Mouse (Mus musculus) kidney, embryonic 14.5 days (tissue): ENCODE data around the gene Col25a1. TPM values are rescaled to one million over a fixed set of nuclear protein-coding genes. Genes with fewer than 3 reads are reported as not detected.

Source experiments
- ATAC-seq: fragments of 200-750 bp; cut with Nextera tagmentation; 2 replicates; pipeline ENCODE4 v1.8.0; 2017; ENCODE audit warnings: moderate number of reproducible peaks, mild to moderate bottlenecking, moderate TSS enrichment, moderate library complexity; ENCODE audit not compliant: low FRiP score, low TSS enrichment
- H3K27ac ChIP-seq: fragments of 300-500 bp; sonication (generic); 2 replicates; pipeline ENCODE4 v1.5.1; 2014; ENCODE audit warnings: low read depth, mild to moderate bottlenecking, low read length, moderate library complexity, mixed read lengths
- H3K27me3 ChIP-seq: fragments of 300-500 bp; sonication (generic); 2 replicates; pipeline ENCODE4 v1.6.1; 2014; ENCODE audit warnings: mild to moderate bottlenecking, low read length; ENCODE audit not compliant: control insufficient read depth, insufficient read depth
- H3K36me3 ChIP-seq: fragments of 300-500 bp; sonication (generic); 2 replicates; pipeline ENCODE4 v1.6.1; 2014; ENCODE audit warnings: low read length, mixed read lengths; ENCODE audit not compliant: control insufficient read depth, insufficient read depth
- H3K4me1 ChIP-seq: fragments of 300-500 bp; sonication (generic); 2 replicates; pipeline ENCODE4 v1.6.1; 2014; ENCODE audit warnings: low read length, mixed read lengths; ENCODE audit not compliant: control insufficient read depth, insufficient read depth
- H3K4me2 ChIP-seq: fragments of 300-500 bp; sonication (generic); replicated peaks from 2 replicates; pipeline ENCODE4 v1.6.1; 2014; ENCODE audit warnings: low read depth, mild to moderate bottlenecking, low read length
- H3K4me3 ChIP-seq: fragments of 300-500 bp; sonication (generic); 2 replicates; pipeline ENCODE4 v1.5.1; 2014; ENCODE audit warnings: mild to moderate bottlenecking, low read length
- H3K9ac ChIP-seq: fragments of 300-500 bp; sonication (generic); 2 replicates; pipeline ENCODE4 v1.6.1; 2014; ENCODE audit warnings: low read depth, mild to moderate bottlenecking, low read length, moderate library complexity
- H3K9me3 ChIP-seq: fragments of 300-500 bp; sonication (generic); 2 replicates; pipeline ENCODE4 v1.6.1; 2016; ENCODE audit warnings: low read length; ENCODE audit not compliant: control insufficient read depth
- whole genome bisulfite sequencing: fragments of 180-500 bp; shearing (Covaris S2); extraction: QIAGEN DNeasy Blood & Tissue Kit; methylation state at CpG from one replicate; pipeline ENCODE4 v1.1.7; 2014; 5-methylcytosine and 5-hydroxymethylcytosine counted together
- polyA plus RNA-seq: library from polyadenylated mRNA; unstranded; fragments of >200 nt; fragmentation: Nextera tagmentation; extraction: Ambion mirVana; gene quantifications from 2 replicates; pipeline ENCODE4 v1.2.1, GENCODE M21; 2014

Col25a1 gene
- polyA plus RNA-seq, 1 experiment from 2014 or later: 5.4 TPM

GRCm38 (mm10) chr3:130329833-130330555, 198.7 kb downstream of the Col25a1 start:
- Histone ChIP-seq H3K4me1 (no peaks in the 10 kb centered on the region), H3K9me3 (no peaks in the 10 kb centered on the region), H3K4me3 (no peak overlapping the region), H3K27me3 (no peaks in the 10 kb centered on the region), H3K27ac (no peak overlapping the region), H3K4me2 (no peak overlapping the region), H3K9ac (no peak overlapping the region), H3K36me3 (no peaks in the 10 kb centered on the region)
- no peak for ATAC-seq
- WGBS: 91% methylated on average over 9 of the region's 9 CpGs

DNA sequence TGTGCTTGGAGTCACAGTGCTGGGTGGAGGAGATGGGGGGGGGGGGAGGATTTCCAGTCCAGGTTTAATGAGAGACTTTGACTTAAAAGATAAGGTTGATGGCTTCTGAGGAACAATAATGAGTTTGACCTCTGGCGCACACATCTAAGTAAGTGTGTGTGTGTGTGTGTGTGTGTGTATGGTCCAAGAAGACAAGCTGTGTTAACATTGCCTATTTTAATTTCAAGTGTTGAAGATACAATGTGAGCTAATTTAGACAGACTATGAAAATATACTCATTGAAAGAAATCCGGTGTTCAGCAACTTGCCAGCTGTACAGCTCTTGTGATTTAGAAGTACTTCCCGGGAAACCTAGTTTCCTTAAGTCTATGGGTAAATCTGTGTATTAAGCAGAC, 199.3 kb downstream of the Col25a1 start:
- no peak for ATAC-seq
- 88% methylated on average over 3 of the region's 3 CpGs for WGBS
- Histone ChIP-seq H3K9me3 (no peaks in the 10 kb centered on the region), H3K27ac (no peak overlapping the region), H3K36me3 (no peaks in the 10 kb centered on the region), H3K4me3 (no peak overlapping the region), H3K4me1 (no peaks in the 10 kb centered on the region), H3K27me3 (no peaks in the 10 kb centered on the region), H3K9ac (no peak overlapping the region), H3K4me2 (no peak overlapping the region)

DNA sequence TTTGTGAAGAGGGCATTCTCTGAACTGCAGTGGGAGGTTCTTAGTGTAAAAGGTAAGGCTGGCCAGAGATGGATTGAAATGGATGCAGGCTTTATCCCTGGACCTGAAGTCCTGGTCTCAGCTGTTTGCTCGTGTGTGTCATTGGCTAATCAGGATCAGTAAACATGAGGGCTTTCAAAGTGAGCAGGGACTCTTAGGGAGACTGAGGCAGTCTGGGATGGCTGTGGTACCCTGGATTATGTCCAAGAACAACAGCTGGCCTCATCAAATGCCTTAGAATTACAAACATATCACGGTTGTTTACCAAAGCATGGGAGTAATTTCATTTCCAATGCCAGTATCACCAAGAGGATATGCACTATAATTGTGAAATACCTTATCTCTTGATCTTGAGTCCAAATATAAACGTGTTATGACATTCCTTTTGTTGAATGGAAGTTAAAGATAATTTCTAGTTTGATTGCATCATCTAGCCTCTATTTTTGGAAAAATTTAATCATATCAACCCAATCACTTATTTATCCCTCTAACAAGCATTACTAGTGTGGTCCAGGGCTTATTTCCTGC, 201.1 kb downstream of the Col25a1 start:
- Histone ChIP-seq H3K36me3 (no peaks in the 10 kb centered on the region), H3K9me3 (no peaks in the 10 kb centered on the region), H3K27me3 (no peaks in the 10 kb centered on the region), H3K4me1 (0 out of 2 replicates have a peak, but pooled peaks cover 3% of the 10 kb centered on the region), H3K4me2 (no peak overlapping the region), H3K27ac (no peak overlapping the region), H3K9ac (no peak overlapping the region), H3K4me3 (no peak overlapping the region)
- no peak for ATAC-seq
- 57% methylated on average over 3 of the region's 3 CpGs for WGBS

DNA sequence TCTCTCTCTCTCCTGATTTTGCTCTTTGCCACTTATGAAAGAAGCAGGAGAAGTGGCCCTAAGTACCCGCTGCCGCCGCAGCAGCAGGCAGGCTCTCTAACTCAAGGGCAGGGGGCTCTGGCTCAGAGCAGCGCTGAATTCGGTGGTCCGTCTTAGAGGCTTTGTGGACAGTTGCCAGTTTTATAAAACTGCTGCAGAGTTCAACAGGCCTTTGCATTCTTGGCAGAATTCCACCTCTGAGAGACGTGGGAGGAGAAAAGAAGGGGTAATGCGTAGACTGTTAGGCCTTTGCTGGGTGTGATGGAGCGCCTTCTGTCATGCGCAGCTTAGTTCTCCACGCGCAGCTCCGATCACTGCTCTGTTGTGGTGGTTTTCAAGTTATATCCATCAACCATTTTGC, 206.6 kb downstream of the Col25a1 start:
- peak; percentile 77 for ATAC-seq
- Histone ChIP-seq H3K4me1 (0 out of 2 replicates have a peak, but pooled peaks cover 3% of the 10 kb centered on the region), H3K4me2 (no peak overlapping the region; the same call in 1 of the 2 replicates), H3K36me3 (no peaks in the 10 kb centered on the region), H3K27me3 (no peaks in the 10 kb centered on the region), H3K9me3 (no peaks in the 10 kb centered on the region), H3K27ac (peak overlapping the region; percentile 47; the same call in 1 of the 2 replicates), H3K9ac (no peak overlapping the region), H3K4me3 (no peak overlapping the region)
- 38% methylated on average over 13 of the region's 13 CpGs for WGBS

- Histone ChIP-seq H3K4me1 (0 out of 2 replicates have a peak, but pooled peaks cover 3% of the 10 kb centered on the region), H3K4me2 (no peak overlapping the region), H3K27me3 (no peaks in the 10 kb centered on the region), H3K9ac (no peak overlapping the region), H3K27ac (no peak overlapping the region), H3K36me3 (no peaks in the 10 kb centered on the region), H3K4me3 (no peak overlapping the region), H3K9me3 (no peaks in the 10 kb centered on the region)
- ATAC-seq: no peak
- 54% methylated on average over 3 of the region's 3 CpGs for WGBS
These were observed 207.1 kb downstream of the Col25a1 start for GRCm38 (mm10) chr3:130338371-130338770.

DNA sequence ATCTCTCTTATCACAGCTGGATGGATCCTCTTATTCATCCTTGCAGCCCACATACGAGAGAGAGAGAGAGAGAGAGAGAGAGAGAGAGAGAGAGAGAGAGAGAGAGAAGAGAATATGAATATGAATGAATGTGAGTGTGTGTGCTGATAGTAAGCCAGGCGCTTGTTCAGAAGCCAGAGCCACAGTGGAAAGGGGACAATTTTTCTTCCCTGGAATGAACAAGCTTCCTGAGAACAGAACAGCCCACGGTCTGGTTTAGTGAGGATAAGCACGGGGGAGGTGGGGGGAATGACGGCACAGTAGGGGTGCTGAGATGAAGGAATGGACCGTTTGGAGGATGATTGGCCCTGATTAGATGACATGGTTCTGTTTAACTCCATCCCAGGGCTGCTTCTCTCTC, 218.9 kb downstream of the Col25a1 start:
- no peak overlapping the region for H3K27ac ChIP-seq
- no peak overlapping the region for H3K4me3 ChIP-seq
- no peaks in the 10 kb centered on the region for H3K36me3 ChIP-seq
- no peak overlapping the region for H3K9ac ChIP-seq
- H3K9me3 ChIP-seq: no peaks in the 10 kb centered on the region
- H3K4me1 ChIP-seq: peaks cover 5% of the 10 kb centered on the region; the same call in 1 of the 2 replicates
- no peak for ATAC-seq
- 64% methylated on average over 6 of the region's 6 CpGs for WGBS
- H3K4me2 ChIP-seq: no peak overlapping the region
- no peaks in the 10 kb centered on the region for H3K27me3 ChIP-seq

DNA sequence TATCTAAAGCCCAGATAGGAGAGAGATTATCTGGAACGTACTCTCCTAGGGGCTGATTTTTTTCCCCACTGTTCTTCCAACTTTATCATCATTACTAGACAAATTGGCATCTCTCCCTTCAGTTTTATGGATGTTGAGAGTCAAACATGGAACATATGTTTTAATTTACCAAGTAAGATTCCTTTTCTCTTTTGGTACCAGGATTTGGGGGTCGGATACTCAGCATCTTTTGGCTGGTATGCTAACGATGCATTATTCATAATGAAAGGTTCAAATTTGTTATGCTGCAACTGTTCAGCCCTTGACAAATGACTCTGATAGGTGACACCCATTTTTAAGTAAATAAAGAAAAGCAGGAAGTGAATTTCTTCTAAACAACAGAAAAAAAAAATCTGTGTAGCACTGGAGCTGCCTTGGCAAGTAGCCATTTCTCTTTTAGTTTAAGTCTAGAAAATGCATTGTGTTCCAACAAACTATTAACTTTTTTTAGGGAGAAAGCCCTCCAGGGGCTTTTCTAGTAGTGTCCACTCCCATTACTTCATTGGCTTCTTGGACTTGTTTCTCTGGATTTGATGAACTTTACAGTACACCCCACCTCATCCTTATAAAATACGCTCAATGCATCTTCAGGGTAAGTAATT, 223.2 kb downstream of the Col25a1 start:
- H3K9ac ChIP-seq: no peak overlapping the region
- WGBS: 63% methylated on average over 4 of the region's 4 CpGs
- H3K27ac ChIP-seq: no peak overlapping the region
- H3K4me1 ChIP-seq: peaks cover 5% of the 10 kb centered on the region; the same call in 1 of the 2 replicates
- no peak overlapping the region for H3K4me3 ChIP-seq
- ATAC-seq: no peak
- no peaks in the 10 kb centered on the region for H3K27me3 ChIP-seq
- H3K9me3 ChIP-seq: no peaks in the 10 kb centered on the region
- no peaks in the 10 kb centered on the region for H3K36me3 ChIP-seq
- no peak overlapping the region for H3K4me2 ChIP-seq

GRCm38 (mm10) chr3:130356575-130357173, 225.4 kb downstream of the Col25a1 start:
- Histone ChIP-seq H3K4me1 (peaks cover 5% of the 10 kb centered on the region; the same call in 1 of the 2 replicates), H3K9me3 (no peaks in the 10 kb centered on the region), H3K36me3 (no peaks in the 10 kb centered on the region), H3K27me3 (no peaks in the 10 kb centered on the region), H3K4me2 (no peak overlapping the region), H3K4me3 (no peak overlapping the region), H3K27ac (no peak overlapping the region), H3K9ac (no peak overlapping the region)
- no peak for ATAC-seq
- 93% methylated on average over 15 of the region's 15 CpGs for WGBS
